ENCODE assay signal across 15 mouse cellular contexts in the genomic region with DNA sequence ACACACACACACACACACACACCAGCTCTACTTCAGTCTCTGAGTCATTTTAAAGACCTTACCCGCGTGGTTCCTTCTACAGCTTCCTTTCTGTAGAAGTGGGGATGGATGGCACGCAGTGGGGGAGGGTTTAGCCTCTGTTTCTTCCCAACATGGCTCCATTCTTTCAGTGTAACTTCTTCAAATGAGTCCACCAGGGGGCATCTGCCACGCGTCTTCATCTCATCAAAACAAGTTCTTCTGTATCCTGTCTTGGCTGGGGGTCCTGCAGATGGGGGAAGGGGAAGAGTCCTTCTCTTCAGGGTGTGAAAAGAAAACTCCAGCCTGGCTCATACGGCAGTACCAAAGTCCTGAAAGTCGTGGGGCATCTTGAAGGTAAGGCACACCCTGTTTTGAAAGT. TPM values are rescaled to one million over a fixed set of nuclear protein-coding genes. Genes with fewer than 3 reads are reported as not detected.
DNase-seq lines count a peak whose midpoint lies in the region; ATAC-seq and TF ChIP-seq lines count a peak whose summit lies in the region.
"Had no signal": no experiment of that assay in that cellular context is flagged by ENCODE, and none has a peak within 500 bp of the region (broad histone marks: within the 10 kb centered on the region; RNA-seq: fewer than 3 reads in every experiment).

No protein-coding gene starts in this region.

- no peak overlapping the region for H3K4me2 ChIP-seq in midbrain, embryonic 14.5 days (ENCODE audit: low read length)
- H3K4me2 ChIP-seq: neural tube, embryonic 12.5 days had no signal

- 44% methylated on average over 7 of the region's 7 CpGs for WGBS in thymus, adult 2 months
- 44% methylated on average over 7 of the region's 7 CpGs for WGBS in midbrain, embryonic 14.5 days

- H3K9ac ChIP-seq in midbrain, embryonic 14.5 days (replicated peaks; ENCODE audit: low read length): no peak overlapping the region
- H3K9ac ChIP-seq: neural tube, embryonic 12.5 days had no signal

- no peaks in the 10 kb centered on the region for H3K27me3 ChIP-seq in thymus, adult 2 months (ENCODE audit: control insufficient read depth, insufficient read depth, low read length)
- no peaks in the 10 kb centered on the region for H3K27me3 ChIP-seq in midbrain, embryonic 14.5 days (ENCODE audit: control insufficient read depth, insufficient read depth, low read length)
- H3K27me3 ChIP-seq: neural tube, embryonic 12.5 days; Patski had no signal

- DNase-seq in kidney, postnatal 10 days: peak; percentile 28
- DNase-seq in kidney, adult 18-20 months: no peak
- DNase-seq in thymus, adult 2 months: peak; percentile 27
- no peak for DNase-seq in thymus, adult 18-20 months
- DNase-seq in induced T-regulatory cell, adult 2 months (ENCODE audit: low read depth): peak; percentile 42
- DNase-seq in gastrocnemius, postnatal 25 days: no peak
- DNase-seq in embryo, embryonic 11 days: no peak
- DNase-seq in midbrain, embryonic 14.5 days: no peak
- DNase-seq: cerebellum, postnatal 25 days; kidney, adult 9 months had no signal

- no peaks in the 10 kb centered on the region for H3K36me3 ChIP-seq in thymus, adult 2 months (ENCODE audit: control insufficient read depth, insufficient read depth, low read length)
- H3K36me3 ChIP-seq in midbrain, embryonic 14.5 days (ENCODE audit: control insufficient read depth, insufficient read depth, low read length): no peaks in the 10 kb centered on the region
- H3K36me3 ChIP-seq: neural tube, embryonic 12.5 days had no signal

- TF ChIP-seq POLR2A in thymus, adult 2 months (IDR thresholded peaks at IDR 0.05; ENCODE audit: control insufficient read depth, extremely low read depth, insufficient read depth, low read length, poor library complexity): no peak

- H3K27ac ChIP-seq in thymus, adult 2 months (ENCODE audit: control insufficient read depth, insufficient read depth, low read length): no peak overlapping the region
- H3K27ac ChIP-seq in midbrain, embryonic 14.5 days (replicated peaks; ENCODE audit: low read depth, low read length): no peak overlapping the region
- H3K27ac ChIP-seq: neural tube, embryonic 12.5 days had no signal

- no peak for ATAC-seq in midbrain, embryonic 14.5 days (ENCODE audit: low FRiP score, low TSS enrichment)
- ATAC-seq: Patski had no signal

- peaks cover 7% of the 10 kb centered on the region for H3K4me1 ChIP-seq in thymus, adult 2 months (replicated peaks; ENCODE audit: control insufficient read depth, insufficient read depth, low read length)
- no peaks in the 10 kb centered on the region for H3K4me1 ChIP-seq in midbrain, embryonic 14.5 days (ENCODE audit: control insufficient read depth, insufficient read depth, low read length)

- H3K9me3 ChIP-seq in midbrain, embryonic 14.5 days (ENCODE audit: control insufficient read depth, low read length): no peaks in the 10 kb centered on the region
- H3K9me3 ChIP-seq: neural tube, embryonic 12.5 days had no signal

- no peak overlapping the region for H3K4me3 ChIP-seq in thymus, adult 2 months (ENCODE audit: control insufficient read depth, insufficient read depth, low read length)
- H3K4me3 ChIP-seq in midbrain, embryonic 14.5 days (replicated peaks; ENCODE audit: low read depth, low read length): no peak overlapping the region
- H3K4me3 ChIP-seq: neural tube, embryonic 12.5 days had no signal

- no peak for TF ChIP-seq CTCF in thymus, adult 2 months (IDR thresholded peaks at IDR 0.05; ENCODE audit: borderline replicate concordance, control insufficient read depth, extremely low read depth, insufficient read depth, low read length, poor library complexity)

RNA-seq across cellular contexts. Expression of gene Gm11541, which starts 0.3 kb away (rescaled TPM):
- not detected in 2 replicates for polyA plus RNA-seq in thymus, adult 2 months (2012; rRNA removed)
- not detected for total RNA-seq in gastrocnemius, postnatal 25 days (2021)
- polyA plus RNA-seq in midbrain, embryonic 14.5 days (2014; fragmentation: Nextera tagmentation; extraction: Ambion mirVana): not detected in 2 replicates
- total RNA-seq: left cerebral cortex, postnatal 14 days; megakaryocyte progenitor cell, adult 5-6 weeks had no signal
- polyA plus RNA-seq: heart, embryonic 16.5 days; Patski had no signal

RNA-seq across cellular contexts. Expression of gene Xylt2, which starts 26.7 kb away (rescaled TPM):
- polyA plus RNA-seq in thymus, adult 2 months (2012; rRNA removed): 81.9 and 95.3 TPM in 2 replicates
- total RNA-seq in gastrocnemius, postnatal 25 days (2021): 1 to 10 TPM; 4.0 to 5.1 TPM
- polyA plus RNA-seq in midbrain, embryonic 14.5 days (2014; fragmentation: Nextera tagmentation; extraction: Ambion mirVana): 11.0 and 13.0 TPM in 2 replicates

RNA-seq across cellular contexts. Expression of gene Cdc34b, which starts 37.6 kb away (rescaled TPM):
- not detected in 2 replicates for polyA plus RNA-seq in thymus, adult 2 months (2012; rRNA removed)
- total RNA-seq in gastrocnemius, postnatal 25 days (2021): 1 to 10 TPM in 1 of 2 experiments, under 1 TPM in 1; 0.67 to 1.1 TPM
- polyA plus RNA-seq in midbrain, embryonic 14.5 days (2014; fragmentation: Nextera tagmentation; extraction: Ambion mirVana): 0.24 TPM in 1 of 2 replicates, not detected in the other
- total RNA-seq: megakaryocyte progenitor cell, adult 5-6 weeks had no signal
- polyA plus RNA-seq: neural tube, embryonic 12.5 days had no signal

RNA-seq across cellular contexts. Expression of gene Eme1, which starts 50.3 kb away (rescaled TPM):
- polyA plus RNA-seq in thymus, adult 2 months (2012; rRNA removed): 8.9 and 12.8 TPM in 2 replicates
- total RNA-seq in gastrocnemius, postnatal 25 days (2021): under 1 TPM in 1 of 2 experiments, not detected in 1; 0.48 TPM
- 2.2 and 4.4 TPM in 2 replicates for polyA plus RNA-seq in midbrain, embryonic 14.5 days (2014; fragmentation: Nextera tagmentation; extraction: Ambion mirVana)

RNA-seq across cellular contexts. Expression of gene Mrpl27, which starts 50.5 kb away (rescaled TPM):
- 33.9 and 34.7 TPM in 2 replicates for polyA plus RNA-seq in thymus, adult 2 months (2012; rRNA removed)
- total RNA-seq in gastrocnemius, postnatal 25 days (2021): 10 to 100 TPM; 52.9 to 56.8 TPM
- 115 and 131 TPM in 2 replicates for polyA plus RNA-seq in midbrain, embryonic 14.5 days (2014; fragmentation: Nextera tagmentation; extraction: Ambion mirVana)

Comparison
In these comparisons a context has a peak if more than half of its experiments do, and no peak if none do; other contexts are left out.
1. DNase-seq: peak in kidney, postnatal 10 days (single experiment), thymus, adult 2 months (single experiment) and induced T-regulatory cell, adult 2 months (single experiment); none in kidney, adult 18-20 months (single experiment), thymus, adult 18-20 months (0 of 2), gastrocnemius, postnatal 25 days (single experiment), embryo, embryonic 11 days (single experiment) and midbrain, embryonic 14.5 days (single experiment).